Mouse (Mus musculus) gastrocnemius, postnatal 25 days (tissue): Measurements from ENCODE around the gene Ruvbl1. TPM values are rescaled to one million over a fixed set of nuclear protein-coding genes. Genes with fewer than 3 reads are reported as not detected.
A peak's percentile ranks its signal among the peaks of the same experiment; 100 is the strongest.

Experiments
- DNase-seq: peaks from one replicate; pipeline ENCODE4 v3.0.0; 2022
- long read RNA-seq, 2 experiments: library from polyadenylated mRNA; stranded (forward); transcript quantifications; one replicate each; pipeline ENCODE4 v2.0.0; 2021
- total RNA-seq, 2 experiments: library from RNA; stranded (reverse); gene quantifications; 1 replicate in 1 of 2; 2 replicates in 1 of 2; pipeline ENCODE4 v1.2.3; 2021

Gene Ruvbl1
- 10 to 100 TPM; 16.9 to 17.8 TPM for total RNA-seq
- long read RNA-seq, experiment 1, transcript Ruvbl1-201 (11 exons, 1,675 nt): major isoform, 46 of 53 reads
- long read RNA-seq, experiment 1, partial matches to known transcripts: 4 of 53 reads
- long read RNA-seq, experiment 1, other reads (novel, unspliced or antisense): 3 of 53 reads
- long read RNA-seq, experiment 2, transcript Ruvbl1-201 (11 exons, 1,675 nt): major isoform, 45 of 46 reads
- long read RNA-seq, experiment 2, partial matches to known transcripts: 0 of 46 reads
- long read RNA-seq, experiment 2, other reads (novel, unspliced or antisense): 1 of 46 reads

GRCm38 (mm10) chr6:88465181-88465920 is at the start of gene Ruvbl1:
TSS of gene Ruvbl1 (plus strand) at chr6:88465409.
- peak; percentile 92 for DNase-seq

- no peak for DNase-seq
These were observed 49.0 kb upstream of the Ruvbl1 start for GRCm38 (mm10) chr6:88416130-88416758.

GRCm38 (mm10) chr6:88431202-88431601 is 34.0 kb upstream of the Ruvbl1 start:
- DNase-seq: no peak

- DNase-seq: no peak
These were observed 29.6 kb upstream of the Ruvbl1 start for GRCm38 (mm10) chr6:88435609-88436008.

GRCm38 (mm10) chr6:88439056-88439455 is 26.2 kb upstream of the Ruvbl1 start:
- DNase-seq: no peak

- DNase-seq: no peak
These were observed 22.7 kb upstream of the Ruvbl1 start for GRCm38 (mm10) chr6:88442551-88442950.

GRCm38 (mm10) chr6:88443446-88443845 is 21.8 kb upstream of the Ruvbl1 start:
- no peak for DNase-seq

GRCm38 (mm10) chr6:88444076-88444750 is 21.0 kb upstream of the Ruvbl1 start:
- no peak for DNase-seq

GRCm38 (mm10) chr6:88445661-88446060 is 19.5 kb upstream of the Ruvbl1 start:
- DNase-seq: no peak

- peak; percentile 73 for DNase-seq
These were observed 18.9 kb upstream of the Ruvbl1 start, which contains the start of gene Eefsec for GRCm38 (mm10) chr6:88446063-88447002. TSS of gene Eefsec (minus strand) at chr6:88446539.

- no peak for DNase-seq
These were observed 17.8 kb upstream of the Ruvbl1 start for GRCm38 (mm10) chr6:88447454-88447853.

- DNase-seq: no peak
These were observed 10.7 kb upstream of the Ruvbl1 start for GRCm38 (mm10) chr6:88454545-88454944.

GRCm38 (mm10) chr6:88469878-88470277 is 4.7 kb downstream of the Ruvbl1 start:
- DNase-seq: no peak

GRCm38 (mm10) chr6:88480421-88480820 is 15.2 kb downstream of the Ruvbl1 start:
- DNase-seq: no peak

GRCm38 (mm10) chr6:88483111-88483510 is 17.9 kb downstream of the Ruvbl1 start:
- no peak for DNase-seq

- no peak for DNase-seq
These were observed 18.7 kb downstream of the Ruvbl1 start for GRCm38 (mm10) chr6:88483913-88484312.

- DNase-seq: no peak
These were observed 20.2 kb downstream of the Ruvbl1 start for GRCm38 (mm10) chr6:88485378-88485777.

- no peak for DNase-seq
These were observed 21.7 kb downstream of the Ruvbl1 start for GRCm38 (mm10) chr6:88486893-88487292.

GRCm38 (mm10) chr6:88489026-88489425 is 23.8 kb downstream of the Ruvbl1 start:
- DNase-seq: no peak

- no peak for DNase-seq
These were observed 24.6 kb downstream of the Ruvbl1 start for GRCm38 (mm10) chr6:88489834-88490233.

- peak; percentile 32 for DNase-seq
These were observed 25.6 kb downstream of the Ruvbl1 start for GRCm38 (mm10) chr6:88490629-88491354.
